Mouse (Mus musculus): ENCODE measurements around the gene Tshz2. TPM values are rescaled to one million over a fixed set of nuclear protein-coding genes. Genes with fewer than 3 reads are reported as not detected.
A peak's percentile ranks its signal among the peaks of the same experiment; 100 is the strongest.
"Not testable (repeated sequence)": the region's sequence is repeated elsewhere in the genome, so short reads cannot be mapped to it uniquely, and the experiment has no call there.

The Tshz2 gene
- 3.2 and 3.6 TPM in 2 replicates for polyA plus RNA-seq (2015; fragmentation: Nextera tagmentation; extraction: Ambion mirVana)

- Histone ChIP-seq H3K4me3 (ENCODE audit: low read length) (peak within 1 kb of the TSS; percentile 88), H3K9ac (ENCODE audit: low read length) (peak within 1 kb of the TSS; percentile 87), H3K4me1 (ENCODE audit: control insufficient read depth, insufficient read depth, low read length) (peaks cover 8% of the 10 kb centered on the region; the same call in 1 of the 2 replicates), H3K27ac (ENCODE audit: low read length) (peak within 1 kb of the TSS; percentile 82), H3K9me3 (replicated peaks; ENCODE audit: control insufficient read depth, low read length) (no peaks in the 10 kb centered on the region), H3K4me2 (ENCODE audit: low read depth, low read length) (peak within 1 kb of the TSS; percentile 98), H3K36me3 (ENCODE audit: control insufficient read depth, insufficient read depth) (no peaks in the 10 kb centered on the region), H3K27me3 (ENCODE audit: control insufficient read depth, insufficient read depth, low read length) (no peaks in the 10 kb centered on the region)
- 0% methylated on average over 20 of the region's 22 CpGs for WGBS
- ATAC-seq (replicated peaks; ENCODE audit: extremely low read depth, insufficient read depth, low FRiP score) = peak; percentile 79
Observed at GRCm38 (mm10) chr2:169632338-169633151, at the start of gene Tshz2. Tshz2 (plus strand) TSS chr2:169633013.

GRCm38 (mm10) chr2:169583476-169583875 is 49.3 kb upstream of the Tshz2 start:
- H3K4me3 ChIP-seq (ENCODE audit: low read length) = no peak overlapping the region
- ATAC-seq (replicated peaks; ENCODE audit: extremely low read depth, insufficient read depth, low FRiP score) = no peak
- H3K27ac ChIP-seq (ENCODE audit: low read length) = no peak overlapping the region
- no peaks in the 10 kb centered on the region for H3K36me3 ChIP-seq (ENCODE audit: control insufficient read depth, insufficient read depth)
- H3K4me2 ChIP-seq (ENCODE audit: low read depth, low read length) = no peak overlapping the region
- no peaks in the 10 kb centered on the region for H3K9me3 ChIP-seq (replicated peaks; ENCODE audit: control insufficient read depth, low read length)
- no peak overlapping the region for H3K9ac ChIP-seq (ENCODE audit: low read length)
- WGBS = 83% methylated on average over 3 of the region's 3 CpGs
- H3K27me3 ChIP-seq (ENCODE audit: control insufficient read depth, insufficient read depth, low read length) = no peaks in the 10 kb centered on the region
- H3K4me1 ChIP-seq (ENCODE audit: control insufficient read depth, insufficient read depth, low read length) = no peaks in the 10 kb centered on the region

GRCm38 (mm10) chr2:169584745-169585456 is 47.9 kb upstream of the Tshz2 start:
- H3K4me1 ChIP-seq (ENCODE audit: control insufficient read depth, insufficient read depth, low read length) = no peaks in the 10 kb centered on the region
- H3K4me3 ChIP-seq (ENCODE audit: low read length) = no peak overlapping the region
- 80% methylated on average over 15 of the region's 15 CpGs for WGBS
- no peak for ATAC-seq (replicated peaks; ENCODE audit: extremely low read depth, insufficient read depth, low FRiP score)
- no peaks in the 10 kb centered on the region for H3K9me3 ChIP-seq (replicated peaks; ENCODE audit: control insufficient read depth, low read length)
- H3K4me2 ChIP-seq (ENCODE audit: low read depth, low read length) = no peak overlapping the region
- H3K27ac ChIP-seq (ENCODE audit: low read length) = no peak overlapping the region
- no peak overlapping the region for H3K9ac ChIP-seq (ENCODE audit: low read length)
- no peaks in the 10 kb centered on the region for H3K27me3 ChIP-seq (ENCODE audit: control insufficient read depth, insufficient read depth, low read length)
- H3K36me3 ChIP-seq (ENCODE audit: control insufficient read depth, insufficient read depth) = no peaks in the 10 kb centered on the region

- no peak for ATAC-seq (replicated peaks; ENCODE audit: extremely low read depth, insufficient read depth, low FRiP score)
- Histone ChIP-seq H3K9ac (ENCODE audit: low read length) (no peak overlapping the region), H3K4me1 (ENCODE audit: control insufficient read depth, insufficient read depth, low read length) (no peaks in the 10 kb centered on the region), H3K4me3 (ENCODE audit: low read length) (no peak overlapping the region), H3K27me3 (ENCODE audit: control insufficient read depth, insufficient read depth, low read length) (no peaks in the 10 kb centered on the region), H3K4me2 (ENCODE audit: low read depth, low read length) (no peak overlapping the region), H3K9me3 (replicated peaks; ENCODE audit: control insufficient read depth, low read length) (no peaks in the 10 kb centered on the region), H3K27ac (ENCODE audit: low read length) (no peak overlapping the region), H3K36me3 (ENCODE audit: control insufficient read depth, insufficient read depth) (no peaks in the 10 kb centered on the region)
- 74% methylated on average over 12 of the region's 12 CpGs for WGBS
Observed at GRCm38 (mm10) chr2:169585631-169586285, 47.1 kb upstream of the Tshz2 start.

GRCm38 (mm10) chr2:169586688-169587087 is 46.1 kb upstream of the Tshz2 start:
- WGBS = 62% methylated on average over 3 of the region's 3 CpGs
- H3K36me3 ChIP-seq (ENCODE audit: control insufficient read depth, insufficient read depth) = no peaks in the 10 kb centered on the region
- no peak overlapping the region for H3K4me2 ChIP-seq (ENCODE audit: low read depth, low read length)
- no peaks in the 10 kb centered on the region for H3K27me3 ChIP-seq (ENCODE audit: control insufficient read depth, insufficient read depth, low read length)
- H3K9ac ChIP-seq (ENCODE audit: low read length) = no peak overlapping the region
- ATAC-seq (replicated peaks; ENCODE audit: extremely low read depth, insufficient read depth, low FRiP score) = no peak
- H3K4me3 ChIP-seq (ENCODE audit: low read length) = no peak overlapping the region
- H3K4me1 ChIP-seq (ENCODE audit: control insufficient read depth, insufficient read depth, low read length) = no peaks in the 10 kb centered on the region
- no peak overlapping the region for H3K27ac ChIP-seq (ENCODE audit: low read length)
- H3K9me3 ChIP-seq (replicated peaks; ENCODE audit: control insufficient read depth, low read length) = no peaks in the 10 kb centered on the region

- not testable (repeated sequence) for H3K4me1 ChIP-seq (ENCODE audit: control insufficient read depth, insufficient read depth, low read length); H3K9me3 ChIP-seq (replicated peaks; ENCODE audit: control insufficient read depth, low read length); ATAC-seq (replicated peaks; ENCODE audit: extremely low read depth, insufficient read depth, low FRiP score); H3K9ac ChIP-seq (ENCODE audit: low read length); H3K27me3 ChIP-seq (ENCODE audit: control insufficient read depth, insufficient read depth, low read length); H3K4me2 ChIP-seq (ENCODE audit: low read depth, low read length); H3K4me3 ChIP-seq (ENCODE audit: low read length); H3K27ac ChIP-seq (ENCODE audit: low read length); H3K36me3 ChIP-seq (ENCODE audit: control insufficient read depth, insufficient read depth)
Observed at GRCm38 (mm10) chr2:169587645-169588044, 45.2 kb upstream of the Tshz2 start, which contains the start of gene Gm11011. Gm11011 (minus strand) TSS chr2:169587745.

GRCm38 (mm10) chr2:169589697-169590096 is 43.1 kb upstream of the Tshz2 start:
- Histone ChIP-seq H3K27ac (ENCODE audit: low read length) (no peak overlapping the region), H3K4me1 (ENCODE audit: control insufficient read depth, insufficient read depth, low read length) (no peaks in the 10 kb centered on the region), H3K36me3 (ENCODE audit: control insufficient read depth, insufficient read depth) (no peaks in the 10 kb centered on the region), H3K4me3 (ENCODE audit: low read length) (no peak overlapping the region), H3K9ac (ENCODE audit: low read length) (no peak overlapping the region), H3K27me3 (ENCODE audit: control insufficient read depth, insufficient read depth, low read length) (no peaks in the 10 kb centered on the region), H3K9me3 (replicated peaks; ENCODE audit: control insufficient read depth, low read length) (no peaks in the 10 kb centered on the region), H3K4me2 (ENCODE audit: low read depth, low read length) (no peak overlapping the region)
- WGBS = 82% methylated on average over 10 of the region's 10 CpGs
- no peak for ATAC-seq (replicated peaks; ENCODE audit: extremely low read depth, insufficient read depth, low FRiP score)

- WGBS = 73% methylated on average over 8 of the region's 8 CpGs
- ATAC-seq (replicated peaks; ENCODE audit: extremely low read depth, insufficient read depth, low FRiP score) = no peak
- no peak overlapping the region for H3K27ac ChIP-seq (ENCODE audit: low read length)
Observed at GRCm38 (mm10) chr2:169590412-169590811, 42.4 kb upstream of the Tshz2 start.

GRCm38 (mm10) chr2:169593742-169594141 is 39.1 kb upstream of the Tshz2 start:
- Histone ChIP-seq H3K9ac (ENCODE audit: low read length) (no peak overlapping the region), H3K27ac (ENCODE audit: low read length) (no peak overlapping the region), H3K27me3 (ENCODE audit: control insufficient read depth, insufficient read depth, low read length) (no peaks in the 10 kb centered on the region), H3K4me2 (ENCODE audit: low read depth, low read length) (no peak overlapping the region), H3K36me3 (ENCODE audit: control insufficient read depth, insufficient read depth) (no peaks in the 10 kb centered on the region), H3K9me3 (replicated peaks; ENCODE audit: control insufficient read depth, low read length) (no peaks in the 10 kb centered on the region), H3K4me1 (ENCODE audit: control insufficient read depth, insufficient read depth, low read length) (no peaks in the 10 kb centered on the region), H3K4me3 (ENCODE audit: low read length) (no peak overlapping the region)
- whole genome bisulfite sequencing = 61% methylated on average over 3 of the region's 3 CpGs
- ATAC-seq (replicated peaks; ENCODE audit: extremely low read depth, insufficient read depth, low FRiP score) = no peak

More at GRCm38 (mm10) chr2:169590412-169590811, 42.4 kb upstream of the Tshz2 start:
- Histone ChIP-seq H3K4me2 (ENCODE audit: low read depth, low read length) (no peak overlapping the region), H3K36me3 (ENCODE audit: control insufficient read depth, insufficient read depth) (no peaks in the 10 kb centered on the region), H3K4me1 (ENCODE audit: control insufficient read depth, insufficient read depth, low read length) (no peaks in the 10 kb centered on the region), H3K9ac (ENCODE audit: low read length) (no peak overlapping the region), H3K27me3 (ENCODE audit: control insufficient read depth, insufficient read depth, low read length) (no peaks in the 10 kb centered on the region), H3K4me3 (ENCODE audit: low read length) (no peak overlapping the region), H3K9me3 (replicated peaks; ENCODE audit: control insufficient read depth, low read length) (no peaks in the 10 kb centered on the region)
